Mouse (Mus musculus): ENCODE measurements around the gene Cox5a.

DNA sequence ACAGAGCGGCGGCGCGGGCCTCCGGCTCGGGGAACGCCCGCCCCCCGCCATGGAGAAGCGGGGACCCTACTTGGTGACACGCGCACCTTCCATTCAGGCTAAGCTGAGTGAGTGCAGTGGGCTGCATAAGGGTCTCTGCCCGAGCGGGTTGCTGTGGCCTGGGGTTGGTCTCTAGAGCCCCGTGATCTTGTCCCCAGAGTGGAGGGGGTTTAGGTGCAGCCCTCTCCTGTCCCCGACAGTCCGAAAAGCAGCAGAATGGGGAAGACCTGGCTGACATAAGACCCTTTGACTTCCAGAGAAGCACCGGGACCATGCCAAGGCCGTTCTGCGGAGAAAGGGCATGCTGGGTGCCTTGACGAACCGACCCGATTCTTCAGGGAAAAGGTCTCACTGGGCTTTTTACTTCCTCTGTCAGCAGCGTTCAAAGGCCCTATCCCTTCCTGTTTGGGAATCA, 16.7 kb downstream of the Cox5a start:
- TF ChIP-seq CTCF (IDR thresholded peaks at IDR 0.05; ENCODE audit: extremely low read depth, insufficient read length, insufficient replicate concordance, low read depth, low read length) (no peak), POLR2A (IDR thresholded peaks at IDR 0.05; ENCODE audit: low read depth, low read length) (no peak)

Data from small intestine, adult 2 months (tissue).